18 mouse cellular contexts compared by ENCODE assay signal in the genomic region with DNA sequence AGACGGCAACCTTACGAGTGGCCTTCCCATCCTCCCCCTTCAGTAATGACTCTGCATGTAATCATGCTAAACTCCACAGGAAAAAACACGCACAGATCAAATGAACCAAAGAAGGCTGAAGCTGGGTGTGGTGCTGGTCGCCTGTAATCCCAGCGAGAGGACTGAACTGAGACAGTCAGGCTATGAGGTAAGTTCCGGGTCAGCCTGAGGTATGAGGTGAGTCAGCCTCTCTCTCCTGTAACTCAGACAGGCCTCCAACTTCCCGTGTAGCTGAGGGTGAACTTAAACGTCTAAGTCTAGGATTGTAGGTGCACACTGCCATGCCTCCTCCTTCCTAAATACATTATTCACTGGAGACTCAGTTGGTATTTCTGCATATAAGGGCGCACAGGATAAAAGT.
"Had no signal": no experiment of that assay in that cellular context is flagged by ENCODE, and none has a peak within 500 bp of the region (broad histone marks: within the 10 kb centered on the region; RNA-seq: fewer than 3 reads in every experiment).

No protein-coding gene starts in this region.

- ATAC-seq: lung, postnatal 0 days; midbrain, embryonic 13.5 days; midbrain, embryonic 16.5 days had no signal

- H3K36me3 ChIP-seq: liver, embryonic 13.5 days; midbrain, embryonic 13.5 days had no signal

- H3K9me3 ChIP-seq: liver, embryonic 13.5 days had no signal

- H3K4me1 ChIP-seq: midbrain, embryonic 10.5 days; midbrain, embryonic 13.5 days; neural tube, embryonic 13.5 days had no signal

- H3K4me3 ChIP-seq: left cerebral cortex, adult 2 months; liver, embryonic 13.5 days; midbrain, embryonic 10.5 days; midbrain, embryonic 13.5 days; myocyte; neural tube, embryonic 13.5 days had no signal

- H3K27ac ChIP-seq: left cerebral cortex, adult 2 months; liver, embryonic 13.5 days; macrophage; midbrain, embryonic 10.5 days; midbrain, embryonic 13.5 days; neural tube, embryonic 13.5 days had no signal

- DNase-seq: kidney, adult 9 months; kidney, postnatal 14 days; kidney, postnatal 4 days; layer of hippocampus, postnatal 36 days; liver, embryonic 13.5 days; lung, embryonic 14.5 days; thymus, adult 2 months; thymus, postnatal 14 days; thymus, postnatal 4 days had no signal

- H3K27me3 ChIP-seq: liver, embryonic 13.5 days; megakaryocyte, embryonic 14.5 days; midbrain, embryonic 13.5 days; neural tube, embryonic 13.5 days had no signal

- H3K9ac ChIP-seq: liver, embryonic 13.5 days; lung, embryonic 14.5 days; midbrain, embryonic 13.5 days; neural tube, embryonic 13.5 days had no signal

- H3K4me2 ChIP-seq: liver, embryonic 13.5 days; lung, embryonic 14.5 days; midbrain, embryonic 13.5 days; neural tube, embryonic 13.5 days had no signal
